Mouse (Mus musculus): ENCODE results near the gene Tns3. TPM values are rescaled to one million over a fixed set of nuclear protein-coding genes. Genes with fewer than 3 reads are reported as not detected.

Gene Tns3
- polyA plus RNA-seq, 1 experiment = 33.9 TPM

GRCm38 (mm10) chr11:8569232-8570028 is 94.9 kb downstream of the Tns3 start:
- Histone ChIP-seq H3K4me1 (replicated peaks; ENCODE audit: control insufficient read depth, insufficient read depth, low read length) (peaks cover 25% of the 10 kb centered on the region), H3K27me3 (ENCODE audit: control insufficient read depth, insufficient read depth, low read length) (no peaks in the 10 kb centered on the region), H3K4me3 (ENCODE audit: control insufficient read depth, insufficient read depth, low read length) (no peak overlapping the region), H3K36me3 (ENCODE audit: control insufficient read depth, insufficient read depth, low read length) (no peaks in the 10 kb centered on the region), H3K27ac (ENCODE audit: control insufficient read depth, insufficient read depth, low read length) (no peak overlapping the region)
- no peak for DNase-seq
- 72% methylated on average over 7 of the region's 7 CpGs for whole genome bisulfite sequencing
- no peak for TF ChIP-seq CTCF (IDR thresholded peaks at IDR 0.05; ENCODE audit: borderline replicate concordance, control insufficient read depth, extremely low read depth, insufficient read depth, low read length, poor library complexity)
- no peak for TF ChIP-seq POLR2A (IDR thresholded peaks at IDR 0.05; ENCODE audit: control insufficient read depth, extremely low read depth, insufficient read depth, low read length, poor library complexity)

DNA sequence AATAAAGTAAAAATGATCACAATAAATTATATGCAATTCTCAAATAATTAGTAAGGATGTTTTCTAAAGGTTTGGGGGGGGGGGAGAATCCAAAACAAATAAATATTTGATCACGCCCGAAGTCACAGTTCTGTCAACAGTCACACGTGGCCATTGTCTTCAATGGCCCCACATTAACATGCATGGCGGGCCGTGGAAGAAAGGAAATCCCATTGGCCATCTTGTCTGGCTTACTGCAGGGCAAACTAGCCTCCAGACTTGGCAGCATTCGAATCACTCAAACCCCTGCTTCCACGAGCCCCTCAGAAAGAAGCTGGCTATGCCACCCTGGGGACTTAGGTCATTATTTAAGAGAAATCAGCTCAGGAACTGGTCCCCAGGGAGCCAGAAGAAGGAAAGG is 95.5 kb downstream of the Tns3 start:
- Histone ChIP-seq H3K27ac (ENCODE audit: control insufficient read depth, insufficient read depth, low read length) (no peak overlapping the region), H3K36me3 (ENCODE audit: control insufficient read depth, insufficient read depth, low read length) (no peaks in the 10 kb centered on the region), H3K27me3 (ENCODE audit: control insufficient read depth, insufficient read depth, low read length) (no peaks in the 10 kb centered on the region), H3K4me1 (replicated peaks; ENCODE audit: control insufficient read depth, insufficient read depth, low read length) (peaks cover 30% of the 10 kb centered on the region), H3K4me3 (ENCODE audit: control insufficient read depth, insufficient read depth, low read length) (no peak overlapping the region)
- TF ChIP-seq CTCF (IDR thresholded peaks at IDR 0.05; ENCODE audit: borderline replicate concordance, control insufficient read depth, extremely low read depth, insufficient read depth, low read length, poor library complexity) = no peak
- TF ChIP-seq POLR2A (IDR thresholded peaks at IDR 0.05; ENCODE audit: control insufficient read depth, extremely low read depth, insufficient read depth, low read length, poor library complexity) = no peak
- no peak for DNase-seq
- 95% methylated on average over 7 of the region's 7 CpGs for WGBS

GRCm38 (mm10) chr11:8566250-8566853 is 98.0 kb downstream of the Tns3 start:
- no peak overlapping the region for H3K27ac ChIP-seq (ENCODE audit: control insufficient read depth, insufficient read depth, low read length)
- no peak for TF ChIP-seq POLR2A (IDR thresholded peaks at IDR 0.05; ENCODE audit: control insufficient read depth, extremely low read depth, insufficient read depth, low read length, poor library complexity)
- TF ChIP-seq CTCF (IDR thresholded peaks at IDR 0.05; ENCODE audit: borderline replicate concordance, control insufficient read depth, extremely low read depth, insufficient read depth, low read length, poor library complexity) = no peak
- no peaks in the 10 kb centered on the region for H3K36me3 ChIP-seq (ENCODE audit: control insufficient read depth, insufficient read depth, low read length)
- H3K4me1 ChIP-seq (replicated peaks; ENCODE audit: control insufficient read depth, insufficient read depth, low read length) = peaks cover 30% of the 10 kb centered on the region
- WGBS = 31% methylated on average over 3 of the region's 3 CpGs
- DNase-seq = no peak
- H3K4me3 ChIP-seq (ENCODE audit: control insufficient read depth, insufficient read depth, low read length) = no peak overlapping the region
- no peaks in the 10 kb centered on the region for H3K27me3 ChIP-seq (ENCODE audit: control insufficient read depth, insufficient read depth, low read length)

GRCm38 (mm10) chr11:8558761-8559282 is 105.5 kb downstream of the Tns3 start:
- H3K4me1 ChIP-seq (replicated peaks; ENCODE audit: control insufficient read depth, insufficient read depth, low read length) = peaks cover 22% of the 10 kb centered on the region
- no peaks in the 10 kb centered on the region for H3K36me3 ChIP-seq (ENCODE audit: control insufficient read depth, insufficient read depth, low read length)
- DNase-seq = no peak
- H3K27me3 ChIP-seq (ENCODE audit: control insufficient read depth, insufficient read depth, low read length) = no peaks in the 10 kb centered on the region
- H3K27ac ChIP-seq (ENCODE audit: control insufficient read depth, insufficient read depth, low read length) = no peak overlapping the region
- no peak for TF ChIP-seq CTCF (IDR thresholded peaks at IDR 0.05; ENCODE audit: borderline replicate concordance, control insufficient read depth, extremely low read depth, insufficient read depth, low read length, poor library complexity)
- no peak for TF ChIP-seq POLR2A (IDR thresholded peaks at IDR 0.05; ENCODE audit: control insufficient read depth, extremely low read depth, insufficient read depth, low read length, poor library complexity)
- no peak overlapping the region for H3K4me3 ChIP-seq (ENCODE audit: control insufficient read depth, insufficient read depth, low read length)
- 62% methylated on average over 12 of the region's 12 CpGs for WGBS

DNA sequence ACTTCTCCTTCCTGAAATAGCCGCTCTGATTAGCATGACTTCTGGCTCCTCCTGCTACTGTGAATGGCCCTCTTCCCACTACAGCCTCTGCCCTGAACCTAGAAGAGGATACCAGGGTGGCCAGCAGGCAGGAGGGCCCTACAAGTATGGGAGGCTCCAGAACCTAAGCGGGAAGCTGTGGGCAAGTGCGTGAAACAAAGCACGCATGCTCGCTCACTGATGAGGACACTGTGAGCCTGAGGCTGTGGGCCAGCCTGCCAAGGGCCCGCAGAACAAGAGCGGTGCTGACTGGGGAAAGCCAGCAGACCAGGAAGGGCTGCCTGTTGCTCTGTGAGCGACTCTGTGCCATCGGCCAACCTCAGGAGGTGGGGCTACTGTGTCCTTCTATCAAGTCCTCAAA is 106.1 kb downstream of the Tns3 start:
- Histone ChIP-seq H3K27ac (ENCODE audit: control insufficient read depth, insufficient read depth, low read length) (no peak overlapping the region), H3K4me1 (replicated peaks; ENCODE audit: control insufficient read depth, insufficient read depth, low read length) (peaks cover 22% of the 10 kb centered on the region), H3K4me3 (ENCODE audit: control insufficient read depth, insufficient read depth, low read length) (no peak overlapping the region), H3K27me3 (ENCODE audit: control insufficient read depth, insufficient read depth, low read length) (no peaks in the 10 kb centered on the region), H3K36me3 (ENCODE audit: control insufficient read depth, insufficient read depth, low read length) (no peaks in the 10 kb centered on the region)
- DNase-seq = no peak
- 41% methylated on average over 9 of the region's 9 CpGs for WGBS
- TF ChIP-seq CTCF (IDR thresholded peaks at IDR 0.05; ENCODE audit: borderline replicate concordance, control insufficient read depth, extremely low read depth, insufficient read depth, low read length, poor library complexity) = no peak
- no peak for TF ChIP-seq POLR2A (IDR thresholded peaks at IDR 0.05; ENCODE audit: control insufficient read depth, extremely low read depth, insufficient read depth, low read length, poor library complexity)

DNA sequence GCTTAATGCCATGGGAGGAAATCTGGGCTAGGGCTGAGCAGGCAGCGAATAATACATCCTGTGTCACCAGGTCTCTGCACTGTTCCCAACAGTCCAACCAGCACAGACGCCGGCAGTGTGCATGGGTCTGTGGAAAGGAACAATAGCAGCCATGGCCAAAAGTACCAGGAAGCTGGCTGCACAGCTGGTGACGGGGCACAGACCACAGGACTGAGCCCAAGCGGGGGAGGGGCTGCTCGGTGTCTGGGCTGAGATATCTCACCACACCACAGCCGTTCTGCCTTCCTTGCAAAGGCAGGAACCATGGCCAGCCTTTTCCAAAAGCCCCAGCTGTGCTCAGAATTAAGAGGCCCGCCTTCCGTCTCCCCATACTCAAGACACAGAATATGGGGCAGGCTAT is 107.3 kb downstream of the Tns3 start:
- Histone ChIP-seq H3K4me1 (replicated peaks; ENCODE audit: control insufficient read depth, insufficient read depth, low read length) (peaks cover 22% of the 10 kb centered on the region), H3K4me3 (ENCODE audit: control insufficient read depth, insufficient read depth, low read length) (no peak overlapping the region), H3K27ac (ENCODE audit: control insufficient read depth, insufficient read depth, low read length) (no peak overlapping the region), H3K27me3 (ENCODE audit: control insufficient read depth, insufficient read depth, low read length) (no peaks in the 10 kb centered on the region), H3K36me3 (ENCODE audit: control insufficient read depth, insufficient read depth, low read length) (no peaks in the 10 kb centered on the region)
- TF ChIP-seq POLR2A (IDR thresholded peaks at IDR 0.05; ENCODE audit: control insufficient read depth, extremely low read depth, insufficient read depth, low read length, poor library complexity) = no peak
- TF ChIP-seq CTCF (IDR thresholded peaks at IDR 0.05; ENCODE audit: borderline replicate concordance, control insufficient read depth, extremely low read depth, insufficient read depth, low read length, poor library complexity) = no peak
- peak; percentile 41 for DNase-seq
- 6% methylated on average over 9 of the region's 9 CpGs for WGBS

Data from thymus, adult 2 months (tissue).